Mouse (Mus musculus) cerebellum, adult 2 months (tissue): ENCODE measurements around the gene Cfap300. TPM values are rescaled to one million over a fixed set of nuclear protein-coding genes. Genes with fewer than 3 reads are reported as not detected.

Source experiments
- DNase-seq, 2 experiments: peaks; one replicate each; pipeline ENCODE4 v3.0.0; 2021
- H3K27ac ChIP-seq: fragments of 200-500 bp; 2 replicates; pipeline ENCODE4 v1.5.1; 2012; ENCODE audit warnings: low read length, control low read depth, inconsistent platforms; ENCODE audit not compliant: insufficient read depth
- H3K27me3 ChIP-seq: fragments of 200-500 bp; 2 replicates; pipeline ENCODE4 v1.6.1; 2012; ENCODE audit warnings: inconsistent platforms, mild to moderate bottlenecking, low read length, moderate library complexity; ENCODE audit not compliant: control insufficient read depth, insufficient read depth
- H3K4me1 ChIP-seq: fragments of 200-500 bp; 2 replicates; pipeline ENCODE4 v1.6.1; 2011; ENCODE audit warnings: low read length; ENCODE audit not compliant: control insufficient read depth, insufficient read depth
- H3K4me3 ChIP-seq: fragments of 200-500 bp; replicated peaks from 2 replicates; pipeline ENCODE3; 2011; ENCODE audit warnings: mild to moderate bottlenecking, low read depth, low read length, control low read depth; ENCODE audit not compliant: insufficient read depth
- CTCF ChIP-seq: fragments of 200-500 bp; IDR thresholded peaks from 2 replicates; pipeline ENCODE4 v1.5.1; 2011; ENCODE audit warnings: low read depth, mild to moderate bottlenecking, control low read depth, low read length, moderate library complexity, borderline replicate concordance; ENCODE audit not compliant: insufficient read depth
- POLR2A ChIP-seq: fragments of 200-500 bp; IDR thresholded peaks from 2 replicates; pipeline ENCODE4 v1.6.1; 2011; ENCODE audit warnings: low read length, control low read depth, borderline replicate concordance; ENCODE audit not compliant: insufficient read depth
- WGBS: fragments of 180-500 bp; shearing (Covaris S2); methylation state at CpG from one replicate; pipeline ENCODE4 v1.1.7; 2018; 5-methylcytosine and 5-hydroxymethylcytosine counted together
- polyA plus RNA-seq: library from polyadenylated mRNA; depleted of rRNA; stranded (reverse); fragments of >200 nt; gene quantifications from 2 replicates; pipeline ENCODE4 v1.2.3, GENCODE M21; 2012; rRNA removed

Gene Cfap300
- polyA plus RNA-seq, 1 experiment, result 4.9 TPM

DNA sequence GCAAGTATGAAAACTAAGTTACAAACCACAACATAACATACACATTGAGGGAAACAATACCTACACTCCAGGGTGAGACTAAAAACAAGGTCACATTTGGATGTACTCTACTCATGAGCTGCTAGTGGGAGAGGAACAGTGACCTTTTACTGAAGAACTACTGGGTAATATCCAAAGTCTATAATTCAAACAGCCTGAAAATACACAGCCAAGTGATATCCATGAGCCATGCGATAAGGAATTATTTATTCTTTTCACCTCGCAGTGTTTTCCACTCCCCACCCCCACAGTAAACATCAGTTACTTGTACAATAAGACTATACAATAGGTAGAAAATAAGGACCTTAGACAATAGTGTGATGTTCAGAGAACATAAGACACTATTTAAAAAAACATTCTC is 62.5 kb downstream of the Cfap300 start:
- no peak for TF ChIP-seq POLR2A
- no peak for TF ChIP-seq CTCF

DNA sequence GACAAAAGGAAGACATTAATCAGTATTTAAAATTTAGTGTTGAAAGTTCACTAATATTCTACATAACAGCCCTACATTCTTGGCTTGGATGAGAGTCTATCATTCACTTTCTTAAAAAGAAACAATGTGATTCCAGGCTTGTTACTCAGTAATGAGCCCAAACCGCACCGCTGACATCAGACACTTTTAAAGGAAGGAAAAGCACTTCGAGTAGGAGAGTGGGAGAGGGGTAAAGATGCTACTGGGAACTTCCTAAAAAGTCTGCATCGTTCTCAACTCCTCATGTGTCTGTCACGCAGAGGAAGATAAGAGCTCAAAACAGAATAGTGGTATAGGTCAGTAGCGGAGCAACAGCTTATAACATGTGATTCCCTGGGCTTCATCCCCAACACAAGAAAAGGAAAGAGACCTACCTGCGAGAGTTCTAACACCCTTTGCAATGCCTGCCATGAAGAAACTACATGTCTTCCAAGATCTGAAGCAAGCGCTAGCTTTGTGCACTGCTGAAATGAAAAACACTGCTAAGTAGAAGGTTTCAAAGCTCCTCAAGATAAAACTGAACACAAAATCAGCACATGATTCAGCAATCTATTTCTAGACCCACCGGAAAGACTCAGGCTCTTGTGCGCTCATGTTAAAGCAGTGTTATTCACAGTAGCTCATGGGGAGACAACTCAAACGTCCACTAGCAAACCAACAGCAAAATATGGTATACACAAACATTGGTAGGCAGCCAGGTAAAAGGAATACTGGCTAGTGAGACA is 63.3 kb downstream of the Cfap300 start:
- H3K27me3 ChIP-seq, result no peaks in the 10 kb centered on the region
- DNase-seq, result no peak
- 89% methylated on average over 11 of the region's 11 CpGs for WGBS
- no peak overlapping the region for H3K27ac ChIP-seq
- H3K4me3 ChIP-seq, result no peak overlapping the region
- H3K4me1 ChIP-seq, result no peaks in the 10 kb centered on the region
- no peak for TF ChIP-seq POLR2A
- TF ChIP-seq CTCF, result no peak

More for the DNA sequence above, 62.5 kb downstream of the Cfap300 start:
- Histone ChIP-seq H3K4me1 (no peaks in the 10 kb centered on the region), H3K4me3 (no peak overlapping the region), H3K27ac (no peak overlapping the region), H3K27me3 (no peaks in the 10 kb centered on the region)
- WGBS, result 86% methylated on average over 2 of the region's 2 CpGs
- DNase-seq, result no peak

DNA sequence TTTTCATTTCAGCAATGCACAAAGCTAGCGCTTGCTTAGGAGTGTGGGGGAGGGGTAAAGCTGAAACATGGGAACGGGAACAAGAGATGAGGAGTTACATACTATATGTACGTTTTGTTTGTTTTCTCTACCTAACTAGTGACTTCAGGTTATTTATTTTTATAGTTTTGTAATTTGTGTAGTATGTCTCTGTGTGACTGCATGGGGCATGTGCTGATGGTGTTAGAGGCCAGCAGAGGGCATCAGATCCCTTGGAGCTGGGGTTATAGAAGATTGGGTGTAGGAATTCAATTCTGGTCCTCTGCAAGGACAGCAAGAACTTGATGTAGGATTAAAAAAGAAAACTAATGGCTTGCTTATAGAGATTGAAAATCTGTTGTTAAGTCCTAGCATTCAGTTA is 64.1 kb downstream of the Cfap300 start:
- no peak for DNase-seq
- TF ChIP-seq POLR2A (no peak), CTCF (no peak)
- no peak overlapping the region for H3K4me3 ChIP-seq
- H3K27me3 ChIP-seq, result no peaks in the 10 kb centered on the region
- WGBS, result 98% methylated on average over 3 of the region's 3 CpGs
- H3K4me1 ChIP-seq, result no peaks in the 10 kb centered on the region
- no peak overlapping the region for H3K27ac ChIP-seq

DNA sequence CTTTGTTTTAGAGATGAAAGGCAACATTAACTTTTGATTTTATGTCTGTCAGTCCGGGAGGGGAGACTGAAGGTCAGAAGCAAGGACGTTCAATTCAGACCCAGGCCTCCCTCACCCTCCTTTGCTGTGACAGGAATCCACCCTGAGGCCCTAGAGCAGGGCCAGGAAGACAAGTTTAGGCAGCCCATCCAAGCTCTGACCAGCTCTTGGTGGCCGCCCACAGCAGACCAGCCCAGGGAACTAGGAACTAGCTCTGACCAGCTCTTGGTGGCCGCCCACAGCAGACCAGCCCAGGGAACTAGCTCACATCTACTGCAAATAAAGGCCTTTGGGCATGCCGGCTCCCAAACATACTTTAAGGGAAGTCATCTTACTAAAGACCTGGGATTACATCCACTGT is 65.0 kb downstream of the Cfap300 start:
- TF ChIP-seq POLR2A, result no peak
- TF ChIP-seq CTCF, result no peak
- Histone ChIP-seq H3K4me1 (no peaks in the 10 kb centered on the region), H3K27me3 (no peaks in the 10 kb centered on the region), H3K27ac (no peak overlapping the region), H3K4me3 (no peak overlapping the region)
- WGBS, result 90% methylated on average over 5 of the region's 5 CpGs
- DNase-seq, result no peak

DNA sequence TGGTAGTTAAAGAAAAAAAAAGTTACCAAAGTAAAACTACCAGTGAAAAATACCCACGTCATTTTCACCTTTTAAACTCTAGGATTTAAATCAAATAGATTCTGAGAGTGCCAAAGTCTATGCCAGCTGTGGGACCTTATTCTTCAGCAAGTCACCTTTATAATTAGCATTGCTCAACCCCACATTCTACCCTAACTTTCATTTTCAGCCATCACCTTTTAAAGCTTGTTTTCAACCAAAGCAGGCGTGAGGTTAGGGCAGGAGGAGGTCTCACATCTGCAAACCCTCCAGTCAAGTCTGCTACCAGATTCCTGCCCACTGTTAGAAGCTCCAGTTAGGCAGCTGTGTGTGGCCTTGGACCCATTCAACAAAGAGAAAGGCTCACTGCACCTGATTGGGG is 70.6 kb downstream of the Cfap300 start:
- DNase-seq, result no peak
- TF ChIP-seq POLR2A (no peak), CTCF (no peak)
- 90% methylated on average over 2 of the region's 2 CpGs for WGBS
- H3K27ac ChIP-seq, result no peak overlapping the region
- no peaks in the 10 kb centered on the region for H3K4me1 ChIP-seq
- H3K27me3 ChIP-seq, result no peaks in the 10 kb centered on the region
- no peak overlapping the region for H3K4me3 ChIP-seq

Other genes with a start within 250 kb of the Cfap300 start
- gene Birc2, start 205.8 kb downstream of the Cfap300 start, polyA plus RNA-seq, result 32.6 and 37.8 TPM in 2 replicates
- gene Birc3, start 169.6 kb downstream of the Cfap300 start, polyA plus RNA-seq, result 2.0 and 2.4 TPM in 2 replicates
- 8.5 and 10.0 TPM in 2 replicates for gene Yap1, start 38.2 kb downstream of the Cfap300 start, polyA plus RNA-seq
- gene Cep126, start 91.5 kb upstream of the Cfap300 start, polyA plus RNA-seq, result 20.3 and 22.3 TPM in 2 replicates